Mouse (Mus musculus) cortical plate, adult 2 months (tissue): Measurements from ENCODE around the gene Plk3.

Experiments used
- CTCF ChIP-seq: fragments of 200-500 bp; IDR thresholded peaks from 2 replicates; pipeline ENCODE4 v1.5.1; 2011; ENCODE audit warnings: mild to moderate bottlenecking, control low read depth, low read length; ENCODE audit not compliant: insufficient read depth; ENCODE audit errors: extremely low read depth
- POLR2A ChIP-seq: fragments of 200-500 bp; IDR thresholded peaks from 2 replicates; pipeline ENCODE4 v1.6.1; 2011; ENCODE audit warnings: mild to moderate bottlenecking, low read length, control low read depth; ENCODE audit not compliant: insufficient read depth; ENCODE audit errors: extremely low read depth

GRCm38 (mm10) chr4:117104672-117105071 lies 29.1 kb downstream of the Plk3 start:
- TF ChIP-seq CTCF (no peak), POLR2A (no peak)
